Mouse (Mus musculus) ES-Bruce4 (cell line): ENCODE data around the gene Arsb.

Experiments
- CTCF ChIP-seq: IDR thresholded peaks from one replicate; pipeline ENCODE4 v1.8.1; 2011; ENCODE audit warnings: low read depth, low read length
- POLR2A ChIP-seq: IDR thresholded peaks from one replicate; pipeline ENCODE4 v1.8.1; 2011; ENCODE audit warnings: low read length; ENCODE audit not compliant: insufficient read depth

GRCm38 (mm10) chr13:93877924-93878323 lies 106.5 kb downstream of the Arsb start:
- TF ChIP-seq POLR2A (no peak), CTCF (no peak)
